Mouse (Mus musculus) CH12.LX (cell line): ENCODE data around the gene Ccdc155. TPM values are rescaled to one million over a fixed set of nuclear protein-coding genes. Genes with fewer than 3 reads are reported as not detected.

Source experiments
- DNase-seq: peaks from one replicate; pipeline ENCODE4 v3.0.0-alpha.2; 2013; ENCODE audit errors: extremely low read depth
- H3K27ac ChIP-seq: 2 replicates; pipeline ENCODE4 v1.5.1; 2012; ENCODE audit warnings: low read depth, mild to moderate bottlenecking, control low read depth, moderate library complexity; ENCODE audit not compliant: insufficient read depth
- H3K27me3 ChIP-seq: replicated peaks from 2 replicates; pipeline ENCODE3; 2012; ENCODE audit warnings: inconsistent platforms
- H3K36me3 ChIP-seq, 2 experiments: replicated peaks in 1 of 2; 2 replicates each; pipeline versions ENCODE3 to v1.6.1; 2012; ENCODE audit warnings: inconsistent platforms in 1 of 2, low read length in 1 of 2, mild to moderate bottlenecking in 1 of 2, mixed read lengths in 1 of 2, moderate library complexity in 1 of 2; ENCODE audit not compliant: control insufficient read depth in 1 of 2, insufficient read depth in 1 of 2
- H3K4me1 ChIP-seq, 2 experiments: 2 replicates each; pipeline ENCODE4 v1.6.1; 2012; ENCODE audit warnings: inconsistent platforms in 1 of 2, moderate library complexity in 1 of 2; ENCODE audit not compliant: insufficient read depth in 2 of 2, control insufficient read depth in 1 of 2
- H3K4me2 ChIP-seq: 2 replicates; pipeline ENCODE4 v1.6.1; 2012; ENCODE audit warnings: low read depth, mild to moderate bottlenecking, control low read depth; ENCODE audit not compliant: poor library complexity, insufficient read depth, severe bottlenecking
- H3K4me3 ChIP-seq, 3 experiments: fragments of 150-350 bp in 1 of 3; sonication (generic) in 1 of 3; replicated peaks in 1 of 3; 2 replicates each; pipeline versions ENCODE3 to v1.5.1; 2011 to 2012; ENCODE audit warnings: low read depth in 2 of 3, low read length in 2 of 3, mild to moderate bottlenecking in 2 of 3, moderate library complexity in 2 of 3, control low read depth in 1 of 3, improper control_type of control experiment in 1 of 3, inconsistent platforms in 1 of 3, mixed read lengths in 1 of 3; ENCODE audit not compliant: poor library complexity in 1 of 3
- H3K79me2 ChIP-seq: replicated peaks from 2 replicates; pipeline ENCODE4 v1.6.1; 2012; ENCODE audit warnings: mild to moderate bottlenecking, moderate library complexity; ENCODE audit not compliant: control insufficient read depth, poor library complexity, insufficient read depth, severe bottlenecking; ENCODE audit errors: extremely low read depth
- H3K9ac ChIP-seq: 2 replicates; pipeline ENCODE4 v1.6.1; 2012; ENCODE audit warnings: low read depth, mild to moderate bottlenecking, control low read depth, moderate library complexity; ENCODE audit not compliant: insufficient read depth
- H3K9me3 ChIP-seq: replicated peaks from 2 replicates; pipeline ENCODE3; 2012; ENCODE audit warnings: low read length, inconsistent platforms, mixed read lengths
- CHD2 ChIP-seq: IDR thresholded peaks from 2 replicates; pipeline ENCODE4 v1.6.1; 2011; ENCODE audit warnings: low read length, improper control_type of control experiment
- E2F4 ChIP-seq: IDR thresholded peaks from 2 replicates; pipeline ENCODE4 v1.6.1; 2011; ENCODE audit warnings: low read depth, low read length, improper control_type of control experiment; ENCODE audit not compliant: insufficient replicate concordance
- ELF1 ChIP-seq: IDR thresholded peaks from 2 replicates; pipeline ENCODE4 v1.6.1; 2014; ENCODE audit warnings: low read depth, mild to moderate bottlenecking, inconsistent platforms, low read length, improper control_type of control experiment
- EP300 ChIP-seq: IDR thresholded peaks from 2 replicates; pipeline ENCODE4 v1.6.1; 2011; ENCODE audit warnings: low read length, improper control_type of control experiment
- GABPA ChIP-seq: IDR thresholded peaks from 2 replicates; pipeline ENCODE4 v1.6.1; 2012; ENCODE audit warnings: low read depth, low read length, improper control_type of control experiment, inconsistent platforms; ENCODE audit not compliant: insufficient replicate concordance
- JUN ChIP-seq: IDR thresholded peaks from 2 replicates; pipeline ENCODE4 v1.6.1; 2011; ENCODE audit warnings: low read depth, mild to moderate bottlenecking, low read length, improper control_type of control experiment, moderate library complexity; ENCODE audit not compliant: insufficient read depth
- JUND ChIP-seq: conservative IDR thresholded peaks from 2 replicates; pipeline ENCODE4 v1.6.1; 2011; ENCODE audit warnings: low read depth, low read length, improper control_type of control experiment
- MAFK ChIP-seq: IDR thresholded peaks from 2 replicates; pipeline ENCODE4 v1.6.1; 2011; ENCODE audit warnings: low read length, improper control_type of control experiment; ENCODE audit not compliant: insufficient replicate concordance
- MAX ChIP-seq: IDR thresholded peaks from 2 replicates; pipeline ENCODE4 v1.6.1; 2011; ENCODE audit warnings: low read length, improper control_type of control experiment
- MEF2A ChIP-seq: IDR thresholded peaks from 2 replicates; pipeline ENCODE4 v1.6.1; 2014; ENCODE audit warnings: low read depth, mild to moderate bottlenecking, inconsistent platforms, low read length, improper control_type of control experiment, borderline replicate concordance
- POLR2A ChIP-seq: IDR thresholded peaks from 2 replicates; pipeline ENCODE4 v1.6.1; 2011; ENCODE audit warnings: low read depth, mild to moderate bottlenecking, improper control_type of control experiment, low read length
- POLR2AphosphoS2 ChIP-seq: IDR thresholded peaks from 2 replicates; pipeline ENCODE4 v1.6.1; 2011; ENCODE audit warnings: low read depth, low read length, improper control_type of control experiment
- SIN3A ChIP-seq: IDR thresholded peaks from 2 replicates; pipeline ENCODE4 v1.6.1; 2012; ENCODE audit warnings: low read length, improper control_type of control experiment, inconsistent platforms
- USF1 ChIP-seq: IDR thresholded peaks from 2 replicates; pipeline ENCODE4 v1.6.1; 2014; ENCODE audit warnings: low read depth, mild to moderate bottlenecking, inconsistent platforms, low read length, improper control_type of control experiment
- ZC3H11A ChIP-seq: IDR thresholded peaks from 2 replicates; pipeline ENCODE4 v1.6.1; 2012; ENCODE audit warnings: low read depth, mild to moderate bottlenecking, inconsistent platforms, low read length, improper control_type of control experiment
- ZKSCAN1 ChIP-seq: IDR thresholded peaks from 2 replicates; pipeline ENCODE4 v1.6.1; 2012; ENCODE audit warnings: low read depth, inconsistent platforms, low read length, improper control_type of control experiment, borderline replicate concordance
- ZNF384 ChIP-seq: IDR thresholded peaks from 2 replicates; pipeline ENCODE4 v1.6.1; 2012; ENCODE audit warnings: low read depth, low read length, improper control_type of control experiment, inconsistent platforms
- dilution Hi-C: fragments of 300-500 bp; cut with MboI; formaldehyde crosslinking; loops from 2 replicates; pipeline ENCODE4 v1.14.3; 2020; ENCODE audit warnings: low sequenced_read_pairs; ENCODE audit not compliant: extremely low pct_unique_long_range_greater_than_20kb, extremely low pct_ligation_motif_present
- in situ Hi-C: fragments of 300-500 bp; cut with MboI; formaldehyde crosslinking; loops from 3 replicates; pipeline ENCODE4 v1.14.3; 2019; ENCODE audit warnings: low sequenced_read_pairs, low pct_ligation_motif_present, low pct_unique_long_range_greater_than_20kb, mixed read lengths
- polyA plus RNA-seq: library from polyadenylated mRNA; unstranded; fragments of >175 nt; gene quantifications from 2 replicates; pipeline ENCODE4 v1.2.1, GENCODE M21; 2012; ENCODE audit warnings: low read depth; ENCODE audit not compliant: insufficient read length
- total RNA-seq, 2 experiments: library from RNA; depleted of rRNA; stranded (reverse); fragments of 300-350 nt in 1 of 2; fragments of >200 nt in 1 of 2; gene quantifications; 2 replicates each; pipeline ENCODE4 v1.2.3; 2012 to 2014

Ccdc155 gene
- total and polyA plus RNA-seq, 3 experiments, result not detected

- H3K27ac ChIP-seq, result no peak overlapping the region
- dilution Hi-C loops, result no loop called here
Measured at GRCm38 (mm10) chr7:45150321-45150720, 54.4 kb downstream of the Ccdc155 start.

GRCm38 (mm10) chr7:45149545-45149944, 55.1 kb downstream of the Ccdc155 start:
- H3K9ac ChIP-seq, result no peak overlapping the region
- in situ Hi-C loops (no loop called here), dilution Hi-C loops (no loop called here)

More at GRCm38 (mm10) chr7:45150321-45150720, 54.4 kb downstream of the Ccdc155 start:
- Histone ChIP-seq H3K4me3 (no peak overlapping the region), H3K36me3 (peaks cover 0 to 45% of the 10 kb centered on the region in 2 experiments), H3K4me1 (peaks cover 5 to 35% of the 10 kb centered on the region in 2 experiments), H3K9ac (no peak overlapping the region), H3K9me3 (no peaks in the 10 kb centered on the region), H3K4me2 (no peak overlapping the region), H3K27me3 (no peaks in the 10 kb centered on the region), H3K79me2 (no peaks in the 10 kb centered on the region)
- DNase-seq, result no peak
- in situ Hi-C loops, result no loop called here
- TF ChIP-seq GABPA (no peak), MEF2A (no peak), ELF1 (no peak), MAX (no peak), POLR2AphosphoS2 (no peak), ZC3H11A (no peak), EP300 (no peak), MAFK (no peak), USF1 (no peak), SIN3A (no peak), POLR2A (no peak), JUND (no peak), ZKSCAN1 (no peak), JUN (no peak)

More at GRCm38 (mm10) chr7:45149545-45149944, 55.1 kb downstream of the Ccdc155 start:
- Histone ChIP-seq H3K27ac (no peak overlapping the region), H3K27me3 (no peaks in the 10 kb centered on the region), H3K79me2 (no peaks in the 10 kb centered on the region), H3K36me3 (peaks cover under 1 to 53% of the 10 kb centered on the region in 2 experiments), H3K4me1 (peaks cover 5 to 29% of the 10 kb centered on the region in 2 experiments), H3K4me3 (no peak overlapping the region), H3K4me2 (no peak overlapping the region), H3K9me3 (no peaks in the 10 kb centered on the region)
- TF ChIP-seq ZNF384, result no peak
- TF ChIP-seq E2F4, result no peak
- no peak for TF ChIP-seq CHD2
- TF ChIP-seq USF1, result no peak
- TF ChIP-seq MAX, result no peak
- DNase-seq, result no peak
